In the genomic region with DNA sequence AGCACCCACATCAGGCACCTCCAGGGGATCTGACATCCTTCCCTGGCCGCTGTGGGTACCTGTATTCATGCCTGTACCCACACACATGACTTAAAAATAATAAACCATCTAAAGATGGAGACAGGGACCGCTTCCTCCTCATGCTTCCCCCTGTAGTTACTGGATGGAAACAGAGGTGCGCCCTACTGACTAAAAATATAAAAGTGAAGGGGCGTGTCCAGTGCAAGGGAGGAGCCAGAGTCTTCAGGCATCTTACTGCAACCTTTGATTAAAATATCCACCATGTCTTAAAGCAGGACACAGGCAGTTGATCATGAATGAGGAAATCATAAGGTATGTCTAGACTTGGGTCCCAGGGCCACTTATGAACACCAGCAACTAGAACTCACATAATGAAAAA, we compare ENCODE assay signal across 11 mouse cellular contexts.
"Had no signal": no experiment of that assay in that cellular context is flagged by ENCODE, and none has a peak within 500 bp of the region (broad histone marks: within the 10 kb centered on the region; RNA-seq: fewer than 3 reads in every experiment).

No protein-coding gene starts in this region.

- H3K4me2 ChIP-seq: limb, embryonic 15.5 days; liver, embryonic 13.5 days; lung, embryonic 15.5 days; neural tube, embryonic 15.5 days had no signal

- H3K36me3 ChIP-seq: limb, embryonic 15.5 days; lung, embryonic 15.5 days had no signal

- DNase-seq: kidney, adult 11 months; kidney, postnatal 14 days; layer of hippocampus, postnatal 36 days; liver, embryonic 13.5 days; lung, postnatal 36 days; thymus, adult 18-20 months; thymus, postnatal 14 days had no signal

- H3K4me1 ChIP-seq: limb, embryonic 15.5 days; lung, embryonic 15.5 days had no signal

- H3K9ac ChIP-seq: limb, embryonic 15.5 days; liver, embryonic 13.5 days; liver, postnatal 0 days; lung, embryonic 15.5 days; neural tube, embryonic 15.5 days had no signal

- H3K9me3 ChIP-seq: limb, embryonic 15.5 days; liver, embryonic 13.5 days; lung, embryonic 15.5 days; neural tube, embryonic 15.5 days had no signal

- H3K4me3 ChIP-seq: limb, embryonic 15.5 days; liver, embryonic 13.5 days; lung, embryonic 15.5 days; neural tube, embryonic 15.5 days had no signal

- H3K27me3 ChIP-seq: limb, embryonic 15.5 days; liver, embryonic 13.5 days; lung, embryonic 15.5 days; neural tube, embryonic 15.5 days had no signal

- ATAC-seq: liver, postnatal 0 days had no signal

- H3K27ac ChIP-seq: limb, embryonic 15.5 days; liver, embryonic 13.5 days; lung, embryonic 15.5 days; neural tube, embryonic 15.5 days had no signal
